Comparison of ENCODE assay signal across 8 mouse cellular contexts in genomic region chr11:60728260-60728761, GRCm38 (mm10). TPM values are rescaled to one million over a fixed set of nuclear protein-coding genes. Genes with fewer than 3 reads are reported as not detected.
DNase-seq lines count a peak whose midpoint lies in the region; ATAC-seq lines count a peak whose summit lies in the region.

Gene Mief2, plus strand, starts transcription at chr11:60728398.

- no peaks in the 10 kb centered on the region for H3K9me3 ChIP-seq in heart, embryonic 14.5 days (ENCODE audit: control insufficient read depth, low read length)
- H3K9me3 ChIP-seq in liver, embryonic 13.5 days (replicated peaks), result no peaks in the 10 kb centered on the region
- no peaks in the 10 kb centered on the region for H3K9me3 ChIP-seq in stomach, embryonic 16.5 days (replicated peaks; ENCODE audit: control insufficient read depth, low read length)

- H3K4me3 ChIP-seq in heart, embryonic 14.5 days (ENCODE audit: control insufficient read depth in 1 of 2, insufficient read depth in 1 of 2, low read depth in 1 of 2, low read length in 2 of 2), result peak within 1 kb of the TSS; percentile 85 to 89
- H3K4me3 ChIP-seq in liver, embryonic 13.5 days (replicated peaks), result peak within 1 kb of the TSS; percentile 87
- H3K4me3 ChIP-seq in stomach, embryonic 16.5 days (replicated peaks; ENCODE audit: low read length), result peak within 1 kb of the TSS; percentile 90

- H3K36me3 ChIP-seq in heart, embryonic 14.5 days (ENCODE audit: control insufficient read depth, insufficient read depth, low read length), result peaks cover 50% of the 10 kb centered on the region
- peaks cover 30% of the 10 kb centered on the region for H3K36me3 ChIP-seq in liver, embryonic 13.5 days
- peaks cover 13% of the 10 kb centered on the region; the same call in 1 of the 2 replicates for H3K36me3 ChIP-seq in stomach, embryonic 16.5 days (ENCODE audit: control insufficient read depth, insufficient read depth, low read length)

- DNase-seq in c-Kit-negative CD71-positive TER-119-positive erythroid progenitor cells, embryonic 14.5 days (ENCODE audit: low read depth, low spot score), result peak; percentile 79
- peak; percentile 94 for DNase-seq in fibroblast of lung, adult 2 months (ENCODE audit: low read depth)
- DNase-seq in kidney, postnatal 14 days, result peak; percentile 97
- DNase-seq in liver, embryonic 13.5 days, result peak; percentile 90
- DNase-seq in neural tube, embryonic 10.5 days (ENCODE audit: extremely low spot score, low spot score), result peak; percentile 90

- H3K4me2 ChIP-seq in heart, embryonic 14.5 days (ENCODE audit: low read length), result peak within 1 kb of the TSS; percentile 80
- H3K4me2 ChIP-seq in liver, embryonic 13.5 days, result peak within 1 kb of the TSS; percentile 94
- H3K4me2 ChIP-seq in stomach, embryonic 16.5 days (ENCODE audit: low read depth, low read length), result peak within 1 kb of the TSS; percentile 67

- ATAC-seq in CD4-positive, CD25-positive, alpha-beta regulatory T cell, adult 4 months, result peak; percentile 94
- ATAC-seq in heart, embryonic 14.5 days (ENCODE audit: insufficient number of reproducible peaks, insufficient read depth, low FRiP score, low read depth), result peak; percentile 87
- ATAC-seq in liver, embryonic 13.5 days (ENCODE audit: low read depth), result peak; percentile 88
- ATAC-seq in stomach, embryonic 16.5 days (ENCODE audit: insufficient read depth, low FRiP score), result peak; percentile 92

- H3K27ac ChIP-seq in heart, embryonic 14.5 days (replicated peaks in 1 of 2; ENCODE audit: control insufficient read depth in 1 of 2, insufficient read depth in 1 of 2, low read depth in 2 of 2, low read length in 2 of 2), result peak within 1 kb of the TSS; percentile 84 to 91
- H3K27ac ChIP-seq in liver, embryonic 13.5 days, result peak within 1 kb of the TSS; percentile 82
- peak within 1 kb of the TSS; percentile 89 for H3K27ac ChIP-seq in stomach, embryonic 16.5 days (ENCODE audit: low read length)

- WGBS in heart, embryonic 14.5 days, result under 1% methylated on average over 44 of the region's 44 CpGs
- under 1% methylated on average over 44 of the region's 44 CpGs for WGBS in liver, embryonic 13.5 days (ENCODE audit: insufficient replicate concordance)
- WGBS in stomach, embryonic 16.5 days, result under 1% methylated on average over 44 of the region's 44 CpGs

- peaks cover 13 to 25% of the 10 kb centered on the region in 2 experiments for H3K4me1 ChIP-seq in heart, embryonic 14.5 days (ENCODE audit: control insufficient read depth in 2 of 2, insufficient read depth in 2 of 2, low read length in 2 of 2)
- peaks cover 37% of the 10 kb centered on the region for H3K4me1 ChIP-seq in liver, embryonic 13.5 days (replicated peaks)
- H3K4me1 ChIP-seq in stomach, embryonic 16.5 days (ENCODE audit: control insufficient read depth, insufficient read depth, low read length), result peaks cover 22% of the 10 kb centered on the region

- H3K27me3 ChIP-seq in heart, embryonic 14.5 days (ENCODE audit: control insufficient read depth, insufficient read depth, low read length), result no peaks in the 10 kb centered on the region
- H3K27me3 ChIP-seq in liver, embryonic 13.5 days, result no peaks in the 10 kb centered on the region
- H3K27me3 ChIP-seq in stomach, embryonic 16.5 days (ENCODE audit: control insufficient read depth, insufficient read depth, low read length), result no peaks in the 10 kb centered on the region

- peak within 1 kb of the TSS; percentile 94 for H3K9ac ChIP-seq in heart, embryonic 14.5 days (ENCODE audit: low read length)
- H3K9ac ChIP-seq in liver, embryonic 13.5 days, result peak within 1 kb of the TSS; percentile 85
- H3K9ac ChIP-seq in stomach, embryonic 16.5 days (ENCODE audit: low read length), result peak within 1 kb of the TSS; percentile 94

RNA-seq across cellular contexts. Expression of gene Mief2, which starts in this region (rescaled TPM):
- polyA plus RNA-seq in CD4-positive, CD25-positive, alpha-beta regulatory T cell, adult 4 months (2017; shearing (Covaris generic)), result 10 to 100 TPM in 1 of 2 experiments, 1 to 10 TPM in 1; 9.1 to 12.2 TPM
- polyA plus RNA-seq in heart, embryonic 14.5 days (2014; fragmentation: Nextera tagmentation; extraction: Ambion mirVana), result 17.0 and 19.0 TPM in 2 replicates
- 3.0 and 3.6 TPM in 2 replicates for polyA plus RNA-seq in liver, embryonic 13.5 days (2015; fragmentation: Nextera tagmentation; extraction: Ambion mirVana)
- 11.2 and 13.2 TPM in 2 replicates for polyA plus RNA-seq in stomach, embryonic 16.5 days (2015; fragmentation: Nextera tagmentation; extraction: Ambion mirVana)

Comparison
In these comparisons a context has a peak if more than half of its experiments do, and no peak if none do; other contexts are left out.
1. Peak in every context shown above with its lines: DNase-seq, ATAC-seq, H3K4me3 ChIP-seq and H3K27ac ChIP-seq.